Mouse (Mus musculus): ENCODE results near the gene Plcb2.
A peak's percentile ranks its signal among the peaks of the same experiment; 100 is the strongest.

DNA sequence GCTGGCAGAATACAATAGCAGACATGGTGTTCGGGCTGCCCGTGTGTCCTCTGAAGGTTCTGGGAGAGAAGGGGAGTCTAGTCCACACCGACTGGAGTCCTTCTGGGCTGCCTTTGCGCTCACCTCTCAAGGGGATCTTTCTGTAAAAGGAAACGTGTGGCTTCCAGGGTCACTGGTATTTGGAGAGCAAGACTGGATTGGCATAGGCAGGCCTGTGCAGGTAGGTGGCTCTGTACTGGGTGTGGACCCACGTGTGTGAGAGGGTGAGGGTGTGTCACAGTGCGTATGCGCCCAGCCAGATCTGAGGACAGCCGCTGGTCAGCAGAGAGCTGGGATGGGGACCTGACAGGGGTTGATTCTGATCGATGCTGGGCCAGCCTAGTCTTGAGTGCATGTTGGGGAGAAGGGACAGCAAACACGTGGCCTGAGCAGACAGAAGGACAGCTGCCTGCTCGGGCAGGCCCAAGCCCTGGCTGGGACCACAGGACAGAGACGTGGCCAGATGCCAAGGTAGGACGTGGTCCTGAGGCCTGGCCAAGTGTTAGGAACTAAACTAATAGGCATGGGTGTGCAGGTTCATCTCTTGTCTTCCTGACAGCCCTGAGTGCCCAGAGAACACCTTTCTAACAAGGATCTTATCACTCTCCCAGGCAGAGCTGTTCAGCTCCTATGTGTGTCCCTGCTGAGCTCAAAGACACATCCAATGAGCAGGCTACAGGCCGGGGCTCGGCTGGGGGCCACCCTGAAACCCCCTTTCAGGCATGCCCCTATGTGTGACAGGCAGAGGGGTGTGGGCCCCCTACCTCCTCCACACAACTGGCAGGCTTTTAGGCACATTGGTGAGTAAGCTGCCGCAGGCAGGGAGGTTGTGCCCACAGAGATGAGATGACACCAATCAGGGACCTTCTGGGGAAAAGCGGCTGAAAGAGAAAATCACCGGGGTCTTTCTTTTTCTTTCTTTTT, 64.2 kb downstream of the Plcb2 start:
- TF ChIP-seq CTCF (IDR thresholded peaks at IDR 0.05; ENCODE audit: low read depth) = peak; percentile 38
- TF ChIP-seq EP300 (optimal IDR thresholded peaks at IDR 0.05) = no peak

Data from stomach, postnatal 0 days (tissue).